Mouse (Mus musculus): ENCODE data around the gene Tprkb.

GRCm38 (mm10) chr6:85938701-85939100, 27.0 kb downstream of the Tprkb start:
- no peak for TF ChIP-seq POLR2A (IDR thresholded peaks at IDR 0.05; ENCODE audit: insufficient read depth, low read depth, low read length)
- no peak for TF ChIP-seq CTCF (IDR thresholded peaks at IDR 0.05)
- TF ChIP-seq EP300 (IDR thresholded peaks at IDR 0.05; ENCODE audit: insufficient read depth, low read depth, low read length): no peak
